Mouse (Mus musculus): ENCODE results near the gene Mettl11b. TPM values are rescaled to one million over a fixed set of nuclear protein-coding genes. Genes with fewer than 3 reads are reported as not detected.

Gene Mettl11b
- total RNA-seq, 2 experiments from 2014 or later = not detected

GRCm38 (mm10) chr1:163657056-163657455, 68.0 kb downstream of the Mettl11b start:
- no peak for DNase-seq (ENCODE audit: low spot score in 2 of 2)

GRCm38 (mm10) chr1:163656432-163656831, 68.6 kb downstream of the Mettl11b start:
- no peak for DNase-seq (ENCODE audit: low spot score in 2 of 2)

Other genes starting within 250 kb of the Mettl11b start
- gene Kifap3, start 54.4 kb upstream of the Mettl11b start, total RNA-seq (2021) = 10 to 100 TPM; 17.7 to 21.3 TPM
- 10 to 100 TPM; 14.3 to 16.5 TPM for gene Scyl3, start 203.9 kb upstream of the Mettl11b start, total RNA-seq (2021)

Measured in adrenal gland, adult 18-20 months (tissue).